Mouse (Mus musculus): ENCODE data around the gene Sec22b. TPM values are rescaled to one million over a fixed set of nuclear protein-coding genes. Genes with fewer than 3 reads are reported as not detected.

Gene Sec22b
- total and polyA plus RNA-seq, 2 experiments from 2014 or later, result 62.8 to 89.1 TPM

DNA sequence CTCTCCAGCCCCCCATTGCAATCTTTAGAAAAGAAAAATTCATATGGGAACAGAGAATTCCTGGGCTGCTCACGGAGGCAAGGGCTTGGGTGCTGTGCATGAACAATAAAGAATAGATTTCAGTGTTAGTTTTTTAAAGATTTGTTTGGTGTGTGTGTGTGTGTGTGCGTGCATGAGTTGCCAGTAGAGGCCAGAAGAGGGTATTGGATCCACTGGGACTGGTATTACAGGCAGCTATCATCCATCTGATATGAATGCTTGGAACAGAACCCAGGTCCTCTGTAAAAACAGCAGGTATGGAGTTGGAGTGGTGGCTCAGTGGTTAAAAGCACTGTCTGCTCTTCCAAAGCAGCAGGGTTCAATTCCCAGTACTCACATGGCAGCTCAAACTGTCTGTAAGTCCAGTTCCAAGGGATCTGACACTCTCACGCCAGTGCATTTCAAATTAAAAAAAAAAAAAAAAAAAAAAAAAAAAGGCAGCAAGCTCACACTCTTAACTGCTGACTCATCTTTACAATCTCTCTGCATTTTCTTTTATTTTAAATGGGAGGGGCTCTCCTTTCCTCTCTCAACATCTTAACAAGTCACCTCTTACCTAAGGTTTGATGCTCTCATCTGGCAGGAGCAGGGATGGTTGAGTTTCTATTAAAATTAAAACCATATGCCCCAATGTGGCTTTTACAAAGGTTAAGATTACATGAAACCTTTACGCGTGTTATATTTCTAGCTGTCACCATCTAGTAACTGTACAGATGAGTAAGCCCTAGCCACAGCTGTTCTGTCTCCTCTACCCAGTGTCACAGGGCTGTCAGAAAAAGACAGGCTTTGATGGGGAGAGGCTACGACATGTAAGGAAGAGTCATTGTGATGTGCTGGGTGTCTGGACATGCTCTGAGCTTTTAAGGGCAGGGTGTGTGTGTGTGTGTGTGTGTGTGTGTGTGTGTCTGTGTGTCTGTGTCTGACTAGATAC lies 33.6 kb downstream of the Sec22b start:
- H3K9ac ChIP-seq (replicated peaks; ENCODE audit: low read length, poor library complexity, severe bottlenecking), result no peak overlapping the region
- no peak for TF ChIP-seq CTCF (IDR thresholded peaks at IDR 0.05)
- H3K4me1 ChIP-seq (ENCODE audit: insufficient read depth, low read length), result peaks cover 5% of the 10 kb centered on the region; the same call in 1 of the 2 replicates
- no peak overlapping the region for H3K4me3 ChIP-seq (ENCODE audit: low read depth, low read length)
- ATAC-seq (ENCODE audit: low FRiP score) (no peak), DNase-seq (ENCODE audit: low spot score) (no peak)
- no peak overlapping the region for H3K27ac ChIP-seq (ENCODE audit: low read depth, low read length)
- WGBS, result 88% methylated on average over 6 of the region's 6 CpGs
- H3K27me3 ChIP-seq (ENCODE audit: insufficient read depth, low read length), result no peaks in the 10 kb centered on the region
- H3K9me3 ChIP-seq (ENCODE audit: low read length), result no peaks in the 10 kb centered on the region
- no peaks in the 10 kb centered on the region for H3K36me3 ChIP-seq (ENCODE audit: insufficient read depth, low read length)
- no peak overlapping the region for H3K4me2 ChIP-seq (ENCODE audit: low read depth, low read length, poor library complexity, severe bottlenecking)

DNA sequence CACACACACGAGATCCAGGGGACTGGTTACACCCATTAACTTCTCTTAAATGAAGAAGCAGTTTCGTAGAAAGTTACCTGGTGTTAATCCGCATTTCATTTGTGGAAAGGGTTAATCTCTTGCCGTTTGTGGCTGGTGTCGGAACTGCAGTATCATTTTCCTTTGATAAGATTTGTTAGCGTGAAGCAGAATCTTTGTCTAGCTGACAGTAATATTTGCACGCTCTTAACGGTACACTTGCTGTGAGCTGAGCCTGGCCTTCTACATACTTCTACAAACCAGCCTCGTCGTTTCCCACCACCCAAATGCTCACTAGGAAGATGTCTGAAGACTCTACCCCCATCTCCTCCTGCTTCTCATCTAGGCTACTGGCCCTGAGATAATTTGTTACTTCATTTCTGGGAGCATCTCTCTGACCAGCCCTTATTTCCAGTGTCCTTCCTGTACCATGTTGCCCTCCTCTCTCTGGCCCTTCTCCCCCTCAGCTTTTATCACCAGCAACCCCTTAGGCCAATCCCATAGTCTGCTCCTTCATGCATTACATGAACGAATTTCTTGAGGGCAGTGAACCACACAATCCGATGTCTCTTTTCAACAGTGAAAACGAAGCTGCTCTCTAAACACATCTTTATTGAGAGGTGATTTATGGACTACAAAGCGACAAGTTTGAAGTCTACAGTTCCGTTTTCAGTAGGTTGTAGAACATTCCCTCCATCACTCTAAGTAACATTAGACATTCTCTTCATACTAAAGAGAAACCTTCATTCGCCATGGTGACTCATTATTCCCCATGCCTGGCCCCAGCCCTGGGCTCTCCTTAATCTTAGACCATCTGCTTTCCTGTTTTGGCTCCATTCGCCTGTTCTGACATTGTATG lies 36.3 kb downstream of the Sec22b start:
- no peak for ATAC-seq (ENCODE audit: low FRiP score)
- TF ChIP-seq CTCF (IDR thresholded peaks at IDR 0.05), result peak; percentile 63
- Histone ChIP-seq H3K36me3 (ENCODE audit: insufficient read depth, low read length) (no peaks in the 10 kb centered on the region), H3K4me1 (ENCODE audit: insufficient read depth, low read length) (peaks cover 5% of the 10 kb centered on the region; the same call in 1 of the 2 replicates), H3K27me3 (ENCODE audit: insufficient read depth, low read length) (no peaks in the 10 kb centered on the region), H3K9me3 (ENCODE audit: low read length) (no peaks in the 10 kb centered on the region), H3K27ac (ENCODE audit: low read depth, low read length) (no peak overlapping the region), H3K4me3 (ENCODE audit: low read depth, low read length) (no peak overlapping the region), H3K4me2 (ENCODE audit: low read depth, low read length, poor library complexity, severe bottlenecking) (no peak overlapping the region), H3K9ac (replicated peaks; ENCODE audit: low read length, poor library complexity, severe bottlenecking) (no peak overlapping the region)
- peak; percentile 42 for DNase-seq (ENCODE audit: low spot score)
- 24% methylated on average over 17 of the region's 17 CpGs for WGBS

DNA sequence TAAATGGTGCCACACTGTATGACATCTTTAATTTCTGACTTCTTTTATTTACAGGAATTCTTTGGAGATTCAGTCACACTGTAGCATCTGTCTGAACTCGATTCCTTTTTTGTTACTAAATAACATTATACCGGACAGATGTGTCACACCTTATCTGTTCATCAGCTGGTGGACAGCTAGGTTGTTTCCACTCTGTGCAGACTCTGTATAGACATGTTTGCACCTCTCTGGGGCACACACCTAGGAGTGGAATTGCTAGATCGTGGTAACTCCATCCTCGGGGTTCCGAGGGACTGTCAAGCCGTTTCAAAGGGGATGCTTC lies 36.9 kb downstream of the Sec22b start:
- 34% methylated on average over 6 of the region's 6 CpGs for WGBS
- no peak for ATAC-seq (ENCODE audit: low FRiP score)
- no peak for TF ChIP-seq CTCF (IDR thresholded peaks at IDR 0.05)

DNA sequence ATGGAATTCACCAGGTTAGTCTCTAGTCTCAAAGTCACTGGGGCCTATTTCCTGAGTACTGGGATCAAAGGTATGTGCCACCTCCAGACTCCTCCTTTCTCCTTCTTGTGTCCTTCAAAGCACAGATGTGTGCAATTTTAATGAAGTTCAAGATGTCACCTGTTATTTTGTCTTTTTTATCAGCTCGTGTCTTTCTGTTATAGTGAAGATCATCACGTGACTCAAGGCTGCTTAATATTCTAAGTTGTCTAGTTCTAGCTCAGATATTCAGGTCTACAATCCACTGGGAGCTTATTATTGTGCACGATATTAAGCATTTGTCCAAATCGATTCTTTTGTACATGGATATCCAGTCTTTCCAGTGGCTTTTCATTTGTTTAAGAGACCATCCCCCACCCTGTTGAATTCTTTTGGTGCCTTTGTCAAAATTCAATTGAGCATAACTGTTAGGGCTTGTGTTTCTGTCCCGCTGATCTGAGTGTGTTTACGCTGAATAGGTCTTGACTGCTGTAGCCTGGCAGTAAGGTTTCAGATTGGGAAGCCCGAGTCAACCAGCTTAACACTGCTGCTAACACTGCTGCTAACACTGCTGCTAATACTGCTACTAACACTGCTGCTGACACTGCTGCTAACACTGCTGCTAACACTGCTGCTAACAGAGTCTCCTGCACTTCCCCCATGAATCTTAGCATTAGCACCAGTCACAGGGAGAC lies 38.0 kb downstream of the Sec22b start:
- no peak for TF ChIP-seq CTCF (IDR thresholded peaks at IDR 0.05)
- H3K4me2 ChIP-seq (ENCODE audit: low read depth, low read length, poor library complexity, severe bottlenecking), result no peak overlapping the region
- H3K9me3 ChIP-seq (ENCODE audit: low read length), result no peaks in the 10 kb centered on the region
- H3K27me3 ChIP-seq (ENCODE audit: insufficient read depth, low read length), result no peaks in the 10 kb centered on the region; the same call in 1 of the 2 replicates
- ATAC-seq (ENCODE audit: low FRiP score), result no peak
- DNase-seq (ENCODE audit: low spot score), result no peak
- 13% methylated on average over 7 of the region's 7 CpGs for WGBS
- no peaks in the 10 kb centered on the region for H3K36me3 ChIP-seq (ENCODE audit: insufficient read depth, low read length)
- H3K9ac ChIP-seq (replicated peaks; ENCODE audit: low read length, poor library complexity, severe bottlenecking), result no peak overlapping the region
- no peak overlapping the region for H3K4me3 ChIP-seq (ENCODE audit: low read depth, low read length)
- no peak overlapping the region for H3K27ac ChIP-seq (ENCODE audit: low read depth, low read length)
- peaks cover 5% of the 10 kb centered on the region; the same call in 1 of the 2 replicates for H3K4me1 ChIP-seq (ENCODE audit: insufficient read depth, low read length)

More for the DNA sequence above, 36.9 kb downstream of the Sec22b start:
- DNase-seq (ENCODE audit: low spot score), result no peak
- Histone ChIP-seq H3K4me3 (ENCODE audit: low read depth, low read length) (no peak overlapping the region), H3K27me3 (ENCODE audit: insufficient read depth, low read length) (no peaks in the 10 kb centered on the region; the same call in 1 of the 2 replicates), H3K9me3 (ENCODE audit: low read length) (no peaks in the 10 kb centered on the region), H3K4me2 (ENCODE audit: low read depth, low read length, poor library complexity, severe bottlenecking) (no peak overlapping the region), H3K27ac (ENCODE audit: low read depth, low read length) (no peak overlapping the region), H3K4me1 (ENCODE audit: insufficient read depth, low read length) (peaks cover 5% of the 10 kb centered on the region; the same call in 1 of the 2 replicates), H3K36me3 (ENCODE audit: insufficient read depth, low read length) (no peaks in the 10 kb centered on the region), H3K9ac (replicated peaks; ENCODE audit: low read length, poor library complexity, severe bottlenecking) (no peak overlapping the region)

DNA sequence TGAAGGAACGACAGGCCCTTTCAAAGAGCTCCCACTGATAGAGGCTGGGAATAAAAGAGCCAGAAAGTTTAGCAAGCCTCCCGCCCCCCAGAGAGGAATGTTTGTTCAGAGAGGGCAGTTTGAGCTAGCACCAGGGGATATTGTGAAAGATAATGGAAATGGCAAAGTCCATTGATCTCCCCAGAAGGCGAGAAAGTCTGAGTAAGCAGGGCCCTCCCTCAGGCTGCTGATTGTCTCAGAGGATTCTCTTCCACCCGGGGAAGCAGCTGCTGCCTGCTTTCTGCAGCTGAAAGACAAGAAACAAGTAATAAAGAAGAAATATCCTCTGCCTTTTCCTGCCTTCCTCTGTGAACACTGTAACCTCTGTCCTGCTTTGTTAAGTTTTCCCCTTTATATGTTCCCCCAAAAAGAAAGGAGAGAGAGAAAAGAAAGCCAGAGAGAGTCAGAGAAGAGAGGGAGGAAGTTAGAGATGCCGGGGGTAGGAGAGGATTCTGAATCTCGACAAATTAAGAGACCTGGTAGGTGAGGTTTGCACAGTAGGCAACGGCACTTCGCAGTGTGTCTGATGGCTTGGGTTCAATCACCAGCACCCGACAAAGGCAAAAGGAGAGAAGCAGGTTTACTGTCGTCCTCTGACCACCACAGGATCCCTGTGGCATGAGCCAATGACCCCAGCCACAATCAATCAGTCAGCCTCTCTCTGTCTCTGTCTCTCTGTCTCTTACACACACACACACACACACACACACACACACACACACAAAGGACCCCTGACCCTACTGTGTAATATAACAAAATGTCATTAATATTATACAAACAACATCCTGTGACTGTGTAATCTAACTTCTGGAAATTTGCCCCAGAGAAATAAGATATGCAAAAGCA lies 38.9 kb downstream of the Sec22b start:
- Histone ChIP-seq H3K9me3 (ENCODE audit: low read length) (no peaks in the 10 kb centered on the region), H3K4me1 (ENCODE audit: insufficient read depth, low read length) (peaks cover 5% of the 10 kb centered on the region; the same call in 1 of the 2 replicates), H3K27ac (ENCODE audit: low read depth, low read length) (no peak overlapping the region), H3K36me3 (ENCODE audit: insufficient read depth, low read length) (no peaks in the 10 kb centered on the region), H3K27me3 (ENCODE audit: insufficient read depth, low read length) (no peaks in the 10 kb centered on the region; the same call in 1 of the 2 replicates), H3K4me2 (ENCODE audit: low read depth, low read length, poor library complexity, severe bottlenecking) (no peak overlapping the region), H3K9ac (replicated peaks; ENCODE audit: low read length, poor library complexity, severe bottlenecking) (no peak overlapping the region), H3K4me3 (ENCODE audit: low read depth, low read length) (no peak overlapping the region)
- no peak for TF ChIP-seq CTCF (IDR thresholded peaks at IDR 0.05)
- no peak for DNase-seq (ENCODE audit: low spot score)
- ATAC-seq (ENCODE audit: low FRiP score), result no peak
- 17% methylated on average over 10 of the region's 10 CpGs for WGBS

Measured in midbrain, postnatal 0 days (tissue).